In genomic region chr11:27280791-27281190, GRCm38 (mm10) we compare ENCODE assay signal across 15 mouse cellular contexts.
"Had no signal": no experiment of that assay in that cellular context is flagged by ENCODE, and none has a peak within 500 bp of the region (broad histone marks: within the 10 kb centered on the region; RNA-seq: fewer than 3 reads in every experiment).

No protein-coding gene starts in this region.

- H3K4me3 ChIP-seq: limb, embryonic 15.5 days; liver, embryonic 12.5 days; midbrain, embryonic 10.5 days; myocyte; neural tube, embryonic 15.5 days had no signal

- H3K4me1 ChIP-seq: limb, embryonic 15.5 days; liver, embryonic 12.5 days; midbrain, embryonic 10.5 days; neural tube, embryonic 15.5 days had no signal

- H3K36me3 ChIP-seq: limb, embryonic 15.5 days; liver, embryonic 12.5 days; midbrain, embryonic 10.5 days; neural tube, embryonic 15.5 days had no signal

- H3K27ac ChIP-seq: kidney, postnatal 0 days; limb, embryonic 15.5 days; liver, embryonic 12.5 days; midbrain, embryonic 10.5 days; neural tube, embryonic 15.5 days had no signal

- H3K27me3 ChIP-seq: limb, embryonic 15.5 days; liver, embryonic 12.5 days; neural tube, embryonic 15.5 days had no signal

- DNase-seq: layer of hippocampus, adult 9-11 months; layer of hippocampus, postnatal 36 days; lung, embryonic 14.5 days; lung, postnatal 10 days; lung, postnatal 4 days; midbrain, embryonic 14.5 days; right cerebral cortex, adult 18-20 months; right cerebral cortex, postnatal 25 days; thymus, postnatal 36 days had no signal

- H3K9ac ChIP-seq: limb, embryonic 15.5 days; liver, embryonic 12.5 days; lung, embryonic 14.5 days; neural tube, embryonic 15.5 days had no signal
